Mouse (Mus musculus) kidney, postnatal 4 days (tissue): Measurements from ENCODE around the gene Olfr1176.

ENCODE experiments used
- DNase-seq, 2 experiments: peaks; one replicate each; pipeline ENCODE4 v3.0.0; 2021; ENCODE audit warnings: mixed read lengths in 2 of 2

The Olfr1176 gene

GRCm38 (mm10) chr2:88336421-88336820, at the start of gene Olfr1176:
Gene Olfr1176, plus strand, starts transcription at chr2:88336721.
- no peak for DNase-seq

GRCm38 (mm10) chr2:88315035-88315434, 21.5 kb upstream of the Olfr1176 start, which contains the start of gene Olfr1174-ps:
Gene Olfr1174-ps, minus strand, starts transcription at chr2:88315135.
- DNase-seq: no peak

GRCm38 (mm10) chr2:88327115-88327514, 9.4 kb upstream of the Olfr1176 start, which contains the start of gene Olfr1175-ps:
Gene Olfr1175-ps, minus strand, starts transcription at chr2:88327215.
- DNase-seq: no peak

- DNase-seq: no peak
Observed at GRCm38 (mm10) chr2:88346392-88346791, 9.9 kb downstream of the Olfr1176 start, which contains the start of gene Olfr1177-ps. Gene Olfr1177-ps, minus strand, starts transcription at chr2:88346492.

GRCm38 (mm10) chr2:88356304-88356703, 19.8 kb downstream of the Olfr1176 start:
- DNase-seq: no peak

GRCm38 (mm10) chr2:88386762-88387161, 50.2 kb downstream of the Olfr1176 start, which contains the start of gene Olfr1178:
Gene Olfr1178, plus strand, starts transcription at chr2:88387062.
- DNase-seq: no peak
